Mouse (Mus musculus) monocyte, adult 5-6 weeks (primary cell): ENCODE data around the gene Atp1b1. TPM values are rescaled to one million over a fixed set of nuclear protein-coding genes. Genes with fewer than 3 reads are reported as not detected.
A peak's percentile ranks its signal among the peaks of the same experiment; 100 is the strongest.

Experiments
- ATAC-seq: fragments of 153-309, 156-312 bp; replicated peaks from 2 replicates; pipeline ENCODE4 v1.8.0; 2017; ENCODE audit warnings: mild to moderate bottlenecking; ENCODE audit not compliant: low TSS enrichment, insufficient number of reproducible peaks, severe bottlenecking, poor library complexity, low FRiP score
- total RNA-seq: library from RNA; stranded (forward); fragments of 200-1000, 200-491, 200-594 nt; gene quantifications from 3 replicates; pipeline ENCODE4 v1.2.3, GENCODE M21; 2017

Gene Atp1b1
- total RNA-seq, 1 experiment from 2014 or later = 47.2 TPM

DNA sequence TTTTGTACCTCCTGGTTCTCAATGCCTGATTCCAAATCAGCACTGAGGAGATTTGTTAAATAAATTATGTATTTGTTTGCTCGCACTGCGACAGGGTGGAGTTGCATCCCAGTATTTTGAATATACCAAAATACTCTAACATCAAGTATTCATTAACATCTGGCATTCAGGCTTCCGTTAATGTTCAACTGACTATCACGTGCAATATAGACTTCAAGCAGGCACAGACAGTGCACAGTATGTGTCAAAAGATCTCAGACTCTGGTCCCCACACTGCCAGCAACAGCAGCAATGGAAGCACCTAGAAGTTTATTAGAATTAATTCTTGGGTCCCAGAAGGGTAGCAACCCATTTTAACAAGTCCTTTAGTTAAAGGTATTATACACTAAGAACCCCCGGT is 13.5 kb upstream of the Atp1b1 start:
- ATAC-seq = no peak

DNA sequence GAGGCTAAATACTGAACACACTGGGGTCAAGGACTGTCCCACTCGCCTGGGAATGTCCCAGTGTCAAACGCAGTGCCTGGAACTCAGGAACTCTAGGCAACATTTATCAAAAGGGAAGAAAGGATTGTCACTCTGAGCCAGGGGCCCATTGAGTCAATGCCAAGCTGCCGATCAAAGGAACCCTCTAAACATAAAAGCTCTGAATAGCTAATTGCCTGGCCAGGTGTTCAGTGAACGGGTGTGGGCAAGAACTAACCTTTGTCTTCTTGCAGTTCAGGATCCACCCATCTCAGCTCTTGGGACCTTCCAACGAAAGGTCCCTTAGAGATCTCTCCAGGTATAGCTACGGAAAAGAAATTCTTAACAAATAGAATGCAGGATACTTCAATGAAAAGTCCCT is 12.8 kb upstream of the Atp1b1 start:
- no peak for ATAC-seq

DNA sequence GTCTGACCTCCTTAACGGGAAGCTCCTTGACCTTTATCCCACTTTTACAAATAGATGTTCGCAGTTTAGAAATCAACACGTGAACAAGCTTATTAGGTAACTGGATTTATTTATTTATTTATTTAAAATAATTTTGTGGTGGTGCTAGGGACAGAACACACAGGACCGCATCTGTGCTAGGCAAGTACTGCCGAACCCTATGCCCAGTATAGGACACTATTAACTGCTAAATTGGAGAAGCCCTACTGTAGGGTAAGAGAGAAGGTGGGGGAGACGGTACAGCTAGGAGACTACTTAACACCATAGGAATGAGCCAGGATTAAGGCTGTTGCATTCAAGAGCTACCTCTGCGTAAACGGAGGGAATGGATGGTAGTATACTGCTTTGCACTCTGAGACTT is 10.2 kb upstream of the Atp1b1 start:
- ATAC-seq = no peak

DNA sequence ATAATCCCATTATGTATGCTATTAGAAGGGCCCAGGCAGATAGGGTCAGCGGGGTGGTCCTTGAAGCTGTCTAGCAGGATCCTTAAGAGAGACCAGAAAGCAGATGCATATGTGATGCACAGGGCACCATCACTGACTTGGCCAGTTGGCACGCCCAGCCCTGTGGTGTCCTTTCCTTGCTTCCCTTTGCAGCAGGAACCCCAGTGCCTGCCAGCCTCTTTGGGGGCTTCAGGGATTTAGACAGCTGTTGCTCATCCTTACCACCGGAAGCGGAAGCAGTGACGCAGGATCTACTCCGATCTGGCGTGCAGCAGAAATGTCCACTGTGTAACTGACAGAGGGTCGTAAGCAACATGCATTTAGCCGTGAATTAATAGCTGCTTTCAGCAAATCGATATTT is 9.3 kb upstream of the Atp1b1 start:
- no peak for ATAC-seq

DNA sequence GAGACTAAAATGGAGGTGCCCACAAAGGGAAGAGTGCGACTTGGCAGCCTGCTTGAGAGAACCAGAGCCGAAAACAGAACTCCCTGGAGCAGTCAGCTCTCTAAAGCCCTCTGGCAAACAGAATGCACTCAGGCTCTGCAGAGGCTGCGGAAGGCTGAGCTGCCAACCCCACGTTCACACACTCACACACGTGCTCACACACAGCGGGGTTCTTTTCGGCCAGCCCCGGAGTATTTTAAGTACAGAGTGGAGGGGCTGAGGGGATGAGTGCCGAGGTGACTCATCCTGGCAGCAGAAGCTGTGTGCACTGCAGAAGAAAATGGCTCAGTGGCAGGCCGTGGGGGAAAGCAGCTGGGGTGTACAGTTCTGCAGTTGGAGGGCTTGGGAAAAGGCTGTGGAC is 3.6 kb upstream of the Atp1b1 start:
- no peak for ATAC-seq

DNA sequence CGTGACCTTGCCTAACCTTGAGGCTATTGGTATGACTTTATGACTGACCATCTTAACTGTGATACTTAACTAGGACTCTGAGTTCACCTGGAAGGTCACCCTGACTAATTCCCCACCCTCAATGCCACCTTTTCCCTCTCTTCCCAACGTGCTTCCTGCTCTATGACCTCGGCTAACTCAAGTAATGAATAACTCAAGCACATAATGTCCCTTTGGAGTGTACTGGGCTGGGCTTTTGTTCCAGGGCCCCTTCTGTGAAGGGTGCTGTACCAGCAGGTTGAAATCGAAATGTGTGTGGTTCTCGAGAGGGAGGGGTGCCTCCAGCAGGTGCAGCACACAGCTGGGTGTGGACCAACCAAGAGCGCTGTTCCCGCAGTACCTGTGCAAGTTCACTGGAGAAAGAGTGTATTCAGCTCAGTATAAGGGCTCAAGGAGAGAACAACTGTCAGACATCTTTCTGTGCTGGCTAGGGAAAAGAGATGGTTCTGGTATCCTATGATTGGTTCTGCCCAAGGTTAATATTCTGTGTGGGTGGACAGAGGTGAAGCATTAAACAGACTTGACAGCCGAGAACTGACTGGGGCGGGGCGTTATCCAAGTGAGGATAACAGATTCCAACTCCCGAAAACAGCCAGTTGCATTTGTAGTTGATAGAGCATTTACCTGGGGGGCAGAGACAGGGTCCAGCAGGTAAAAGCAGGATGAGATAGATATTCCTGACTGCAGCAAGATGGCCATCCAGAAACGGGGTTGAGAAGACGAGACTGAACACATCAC is 3.0 kb upstream of the Atp1b1 start:
- ATAC-seq = no peak

DNA sequence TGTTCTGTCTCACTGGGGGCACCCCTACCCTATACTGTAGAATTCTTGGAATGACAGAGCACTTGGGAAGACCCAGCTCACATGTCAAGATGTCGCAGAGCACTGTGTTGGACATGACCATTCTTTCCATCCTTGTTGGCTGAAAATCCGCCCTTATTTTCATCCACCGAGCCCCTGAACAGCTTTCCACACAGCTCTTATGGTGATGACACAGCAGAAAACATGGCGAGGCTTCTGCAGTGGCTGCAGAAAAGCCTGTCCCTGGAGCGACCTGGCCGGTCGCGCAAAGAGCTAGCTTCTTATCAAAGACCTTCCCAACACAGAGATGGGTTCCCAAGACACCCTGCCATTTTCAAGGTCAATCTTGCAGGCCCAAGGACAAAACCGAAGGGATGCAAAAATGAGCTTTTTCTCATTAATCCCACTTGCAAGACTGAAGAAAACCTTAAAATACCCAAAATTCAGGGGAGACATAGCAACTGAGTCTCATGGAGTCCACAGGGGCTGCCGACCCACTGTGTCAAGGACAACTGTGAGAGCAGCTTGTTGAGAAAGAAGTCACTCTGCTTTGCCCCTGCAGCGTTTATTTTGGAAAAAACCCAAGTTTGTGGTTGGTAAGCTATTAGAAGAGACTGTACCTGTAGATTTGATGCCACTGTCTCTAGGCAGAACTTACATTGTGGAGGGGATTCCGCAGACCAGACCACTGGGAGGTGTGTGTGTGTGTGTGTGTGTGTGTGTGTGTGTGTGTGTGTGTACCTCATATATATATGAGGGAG is 1.2 kb upstream of the Atp1b1 start:
- ATAC-seq = no peak

DNA sequence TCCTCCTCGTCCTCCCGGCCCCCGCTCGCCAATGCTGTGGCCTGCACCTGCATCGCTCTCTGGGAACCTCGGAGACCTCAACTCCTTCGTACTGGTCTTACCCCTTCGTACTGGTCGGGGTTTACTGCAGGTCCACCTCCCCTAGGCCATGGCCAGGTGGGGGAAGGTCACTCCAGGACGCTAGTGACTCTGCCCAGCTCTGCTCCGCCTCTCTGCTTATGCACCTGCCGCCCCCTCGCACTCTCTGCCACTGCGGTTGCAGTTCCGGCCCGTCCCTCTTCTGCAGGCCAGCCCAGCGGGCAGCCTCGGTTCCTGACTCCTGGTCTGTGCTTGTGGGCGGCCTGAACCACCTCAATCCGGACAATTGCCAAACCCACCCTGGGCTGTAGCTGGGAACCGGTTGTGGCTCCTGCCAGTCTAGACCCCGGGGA is 481 bp upstream of the Atp1b1 start:
- ATAC-seq = peak; percentile 37; the same call in 1 of the 2 replicates

DNA sequence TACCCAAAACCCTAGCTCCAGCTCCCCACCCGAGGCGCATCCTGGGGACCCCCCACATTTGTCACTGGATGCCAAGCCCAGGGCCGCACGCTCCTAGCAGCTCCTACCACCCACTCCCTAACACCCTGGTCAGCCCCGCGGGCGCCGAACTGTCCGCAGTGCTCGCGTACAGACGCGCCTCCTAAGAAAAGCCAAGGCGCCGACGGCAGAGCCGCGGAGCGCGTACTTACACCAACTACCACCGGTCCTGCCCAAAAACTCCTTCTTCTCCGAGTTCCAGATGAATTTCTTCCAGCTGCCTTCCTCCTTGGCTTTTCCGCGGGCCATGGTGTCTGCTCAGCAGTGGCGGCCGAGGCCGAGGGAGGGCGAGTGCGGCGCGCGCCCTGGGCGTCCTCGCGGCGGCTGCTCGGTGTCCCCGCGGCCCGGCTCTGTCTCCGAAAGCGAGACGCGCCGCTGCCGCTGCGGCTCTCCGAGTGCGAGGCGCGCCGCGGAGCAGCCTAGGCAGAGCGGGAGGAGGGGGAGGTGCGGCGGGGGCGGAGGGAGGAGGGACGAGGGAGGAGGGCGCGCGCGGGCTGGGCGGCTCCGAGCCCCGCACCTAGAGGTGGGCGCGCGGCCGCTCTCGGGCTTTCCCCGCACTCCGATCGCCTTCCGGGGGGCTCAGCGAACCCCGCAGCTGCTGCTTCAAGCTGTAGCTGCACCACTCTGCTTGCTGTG is 467 bp downstream of the Atp1b1 start:
- ATAC-seq = no peak

DNA sequence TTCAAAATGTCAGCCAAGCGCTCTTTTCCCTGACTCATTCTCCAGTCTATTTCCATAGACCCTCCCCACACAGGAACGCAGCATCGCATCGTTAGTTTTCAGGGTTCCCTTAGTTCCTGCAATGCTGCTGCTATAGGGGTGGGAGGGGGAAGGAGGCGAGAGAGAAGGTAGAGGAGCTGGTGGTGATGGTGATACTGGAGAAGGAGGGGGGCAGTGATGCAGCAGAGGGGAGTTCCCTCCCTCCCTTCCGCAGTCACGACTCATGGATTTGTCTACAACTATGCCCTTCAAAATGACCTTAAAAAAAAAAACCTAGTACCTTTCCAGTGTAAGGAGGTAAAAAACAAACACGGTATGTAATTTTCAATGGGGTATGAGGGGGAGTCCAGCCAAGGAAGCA is 1.4 kb downstream of the Atp1b1 start:
- ATAC-seq = no peak

DNA sequence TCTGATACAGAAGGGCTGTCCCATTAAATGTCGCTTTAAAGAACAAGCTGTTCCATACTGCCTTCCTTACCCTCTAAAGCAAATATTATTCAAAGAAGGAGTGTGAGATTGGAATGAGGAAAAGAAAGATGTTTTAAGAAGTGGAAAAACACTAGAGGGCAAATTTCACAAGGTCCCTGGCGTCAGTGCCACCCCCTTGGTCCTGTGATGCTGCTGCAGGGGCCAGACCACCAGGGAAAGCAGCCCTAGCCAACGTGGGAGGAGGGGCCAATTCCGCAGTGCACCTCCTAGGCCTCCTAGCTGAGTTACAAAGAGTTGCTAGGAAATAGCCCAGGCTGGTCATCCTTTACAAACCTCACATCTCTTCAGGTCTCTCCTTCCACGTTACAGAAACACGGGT is 2.1 kb downstream of the Atp1b1 start:
- ATAC-seq = no peak

DNA sequence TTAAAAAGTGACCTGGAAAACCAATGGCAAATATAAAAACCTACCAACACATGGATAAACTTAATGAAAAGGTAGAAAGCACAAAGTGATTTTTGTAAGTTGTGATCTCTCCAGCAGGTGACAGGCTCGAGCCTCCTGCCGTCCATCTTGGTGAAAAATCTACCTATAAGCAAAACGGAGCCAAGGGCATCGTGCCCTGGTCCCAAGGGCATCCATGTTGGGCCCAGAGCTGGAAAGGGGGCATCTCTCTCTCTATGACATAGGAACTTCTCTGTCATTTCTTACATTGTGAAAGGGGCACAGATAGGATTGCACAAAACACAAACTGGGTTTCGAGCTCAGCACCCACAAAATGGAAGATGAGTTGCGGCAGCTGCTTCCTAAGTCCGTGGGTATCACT is 2.5 kb downstream of the Atp1b1 start:
- no peak for ATAC-seq

DNA sequence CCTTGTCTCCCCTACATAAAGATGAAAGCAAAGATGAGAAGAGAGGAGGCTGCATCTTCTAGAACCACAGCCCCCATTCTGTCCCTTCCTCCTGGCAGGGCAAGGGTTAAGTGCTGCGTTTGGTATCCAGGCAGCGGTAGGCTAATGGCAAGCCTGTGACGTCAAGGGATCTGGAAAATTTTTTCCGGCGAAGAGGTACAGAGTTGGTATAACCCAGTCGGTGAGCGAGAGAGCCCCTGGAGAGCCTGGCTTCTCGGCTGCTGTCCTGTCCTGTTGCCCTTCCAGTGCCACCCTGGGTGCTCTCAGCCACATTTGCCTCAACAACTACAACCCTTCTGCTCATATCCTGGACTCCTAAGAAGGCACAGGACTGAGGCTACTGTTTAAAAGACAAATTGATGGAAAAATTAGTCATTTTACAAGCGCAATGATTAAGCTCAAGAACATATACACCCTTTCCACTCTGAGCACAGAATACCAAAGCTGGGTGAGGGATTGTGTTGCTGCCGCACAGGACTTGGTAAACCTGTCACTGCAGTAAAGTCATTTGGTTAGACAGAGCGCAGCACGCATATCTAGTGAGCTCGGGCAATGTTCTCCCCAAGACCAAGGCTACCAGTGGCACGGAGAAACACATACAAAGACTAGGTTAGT is 3.3 kb downstream of the Atp1b1 start:
- ATAC-seq = no peak

DNA sequence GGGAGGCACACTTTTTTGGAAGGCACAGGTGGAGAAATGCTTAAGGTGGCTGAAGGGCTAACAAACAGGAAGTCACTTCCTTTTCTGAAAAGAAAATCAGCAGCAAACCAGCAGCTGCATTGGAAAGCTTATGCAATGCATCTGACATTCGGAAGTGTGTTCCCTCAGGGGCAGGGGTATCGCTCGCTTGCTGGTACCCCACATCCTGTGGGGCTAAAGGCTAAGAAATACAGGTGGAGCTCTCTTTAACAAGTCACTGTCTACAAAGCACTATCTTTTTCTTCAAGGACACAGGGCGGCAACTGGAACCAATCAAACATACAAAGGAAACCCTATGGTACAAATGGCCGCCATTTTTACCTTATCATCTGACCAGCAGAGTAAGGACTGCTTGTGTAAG is 4.4 kb downstream of the Atp1b1 start:
- no peak for ATAC-seq

DNA sequence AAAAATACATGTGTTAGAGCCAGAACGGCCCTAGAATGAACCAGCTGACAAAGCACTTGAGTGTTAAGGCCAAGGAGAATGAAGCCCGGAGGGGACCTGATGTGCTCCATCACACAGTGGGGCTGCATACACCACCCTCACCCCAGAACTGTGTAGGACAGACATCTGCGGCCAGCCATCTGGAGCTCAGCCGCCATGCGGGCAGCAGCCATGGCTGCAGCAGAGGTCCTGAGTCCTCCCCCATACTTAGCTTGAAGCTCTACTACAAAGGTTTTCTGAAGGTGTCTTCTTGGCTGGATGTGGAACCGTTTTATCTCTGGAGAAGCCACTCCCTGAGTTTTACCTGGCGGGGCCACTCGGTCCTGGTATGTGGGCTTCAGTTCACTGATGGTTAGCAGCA is 5.0 kb downstream of the Atp1b1 start:
- no peak for ATAC-seq

DNA sequence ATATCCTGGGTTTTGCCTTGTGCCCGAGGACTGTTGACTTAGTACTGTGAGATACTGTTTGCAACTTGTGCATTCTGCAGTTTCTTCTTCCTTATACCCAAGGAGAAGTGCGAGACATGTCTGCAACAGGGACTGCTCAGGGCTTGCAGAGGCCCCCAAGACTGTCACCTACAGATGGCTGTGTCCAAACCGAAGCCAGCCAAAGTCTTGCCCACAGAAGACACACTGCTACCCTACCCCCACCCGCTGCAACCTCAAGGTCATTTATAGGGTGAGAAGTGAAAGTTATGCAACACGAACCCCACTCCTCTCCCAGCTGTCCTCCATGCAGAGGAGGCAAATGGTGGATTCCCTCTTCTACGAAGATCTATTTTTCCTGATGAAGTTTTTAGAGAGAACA is 5.6 kb downstream of the Atp1b1 start:
- ATAC-seq = no peak

DNA sequence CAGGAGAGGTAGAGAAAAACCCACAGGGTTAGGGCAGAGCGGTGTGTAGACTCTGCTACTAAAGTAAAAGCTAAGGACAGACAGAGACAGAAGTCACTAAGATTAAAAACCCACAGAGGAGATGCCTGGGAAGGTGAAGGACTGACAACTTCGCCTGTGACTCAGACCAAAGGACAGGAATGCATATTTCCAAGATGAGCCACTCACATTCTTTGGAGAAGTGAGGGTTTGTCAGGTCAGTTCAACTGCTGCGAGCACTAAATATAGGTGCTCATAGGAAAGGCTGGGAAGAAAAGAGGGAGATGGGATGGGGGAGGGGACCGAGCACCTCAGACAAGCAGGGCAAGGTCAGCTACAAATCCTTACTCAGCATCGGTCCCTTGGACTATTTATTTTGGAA is 6.8 kb downstream of the Atp1b1 start:
- ATAC-seq = no peak

DNA sequence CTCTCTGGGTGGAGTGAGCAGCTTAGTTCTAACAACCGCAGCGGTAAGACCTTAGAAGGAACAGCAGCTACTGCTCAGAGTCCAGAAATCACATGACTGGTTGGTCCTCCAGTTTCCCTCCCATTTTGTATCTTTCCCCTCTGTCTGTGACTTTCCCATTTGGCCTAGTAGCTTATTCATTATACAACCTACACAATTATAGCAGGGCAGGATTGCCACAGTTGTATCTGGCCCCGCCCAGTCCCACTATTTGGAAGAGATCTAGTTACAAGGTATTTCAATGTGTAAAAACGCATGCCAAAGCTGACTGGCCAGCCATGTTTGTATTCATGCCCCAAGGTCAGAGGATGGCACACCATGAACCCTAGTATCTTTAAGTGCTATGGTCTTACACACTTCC is 7.5 kb downstream of the Atp1b1 start:
- no peak for ATAC-seq

DNA sequence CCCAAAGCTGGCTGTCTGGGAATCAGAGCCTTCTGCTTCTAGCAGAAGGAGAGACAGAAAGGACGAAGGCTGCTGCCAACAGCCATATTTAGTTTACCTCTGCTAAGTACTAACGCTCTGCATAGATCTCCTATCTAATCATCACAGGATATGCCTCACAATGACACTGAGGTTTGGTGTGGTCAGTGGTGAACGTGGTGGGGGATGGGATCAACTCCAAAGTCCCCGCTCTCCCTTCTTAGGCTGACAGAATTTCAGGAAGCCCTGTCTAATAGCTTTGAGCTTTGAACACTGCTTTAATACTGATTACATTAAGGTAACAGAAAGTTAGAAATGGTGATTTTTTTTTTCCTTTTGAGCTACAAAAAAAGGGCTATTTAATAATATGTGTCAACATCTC is 7.9 kb downstream of the Atp1b1 start:
- ATAC-seq = no peak; the same call in 1 of the 2 replicates
